Mouse (Mus musculus) megakaryocyte, adult 5-6 weeks (primary cell): ENCODE data around the gene Fmnl2. TPM values are rescaled to one million over a fixed set of nuclear protein-coding genes. Genes with fewer than 3 reads are reported as not detected.

Source experiments
- ATAC-seq: 2 replicates; pipeline ENCODE4 v1.8.0; 2016; ENCODE audit warnings: mild to moderate bottlenecking, inconsistent platforms; ENCODE audit not compliant: poor library complexity, severe bottlenecking
- total RNA-seq, 2 experiments: library from RNA; stranded (forward) in 1 of 2; stranded (reverse) in 1 of 2; fragments of 153-499, 151-499 nt in 1 of 2; fragments of 221-1000, 200-1000 nt in 1 of 2; gene quantifications; 2 replicates each; pipeline versions ENCODE4 v1.2.3 to v1.2.4; 2015 to 2017

The Fmnl2 gene
- total RNA-seq, 2 experiments from 2014 or later, result 8.2 to 11.3 TPM

DNA sequence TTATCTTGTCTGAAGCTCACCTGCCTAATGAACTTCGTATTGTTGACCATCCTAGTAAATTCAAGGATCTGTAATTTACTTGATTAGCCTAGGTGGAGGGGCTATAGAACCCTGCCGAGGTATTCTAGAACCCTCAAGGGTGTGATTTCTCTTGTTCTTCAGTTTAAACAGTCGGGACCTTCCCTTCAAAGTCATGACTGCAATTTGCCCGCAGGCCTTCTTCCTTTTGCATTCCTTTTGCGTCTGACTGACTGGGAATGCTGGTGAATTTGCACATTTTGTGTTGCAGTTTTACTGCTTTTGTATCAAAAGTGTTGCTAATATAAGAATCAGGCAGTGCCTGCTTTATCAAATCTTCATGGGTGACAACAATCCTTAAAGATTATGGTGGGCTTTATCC is 46.9 kb downstream of the Fmnl2 start:
- no peak for ATAC-seq

DNA sequence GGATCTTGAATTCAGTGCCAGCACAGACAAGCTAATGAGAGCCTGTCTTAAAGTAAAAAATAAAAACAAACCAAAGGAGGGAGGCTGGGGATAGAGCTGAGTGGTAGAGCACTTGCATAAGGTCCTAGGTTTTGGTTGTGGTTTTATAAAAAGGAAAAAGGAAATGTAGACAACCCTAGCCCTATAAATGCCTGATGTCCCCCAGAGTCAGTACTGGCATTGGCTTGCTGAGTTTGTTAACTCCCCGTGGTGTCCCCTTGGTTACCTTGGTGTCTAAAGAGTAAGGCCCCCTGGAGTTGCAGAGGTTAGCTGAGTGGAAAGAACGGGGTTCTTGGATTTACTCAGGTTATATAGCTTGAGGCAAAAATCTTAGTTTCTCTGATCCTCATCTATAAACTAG is 55.7 kb downstream of the Fmnl2 start:
- no peak for ATAC-seq

DNA sequence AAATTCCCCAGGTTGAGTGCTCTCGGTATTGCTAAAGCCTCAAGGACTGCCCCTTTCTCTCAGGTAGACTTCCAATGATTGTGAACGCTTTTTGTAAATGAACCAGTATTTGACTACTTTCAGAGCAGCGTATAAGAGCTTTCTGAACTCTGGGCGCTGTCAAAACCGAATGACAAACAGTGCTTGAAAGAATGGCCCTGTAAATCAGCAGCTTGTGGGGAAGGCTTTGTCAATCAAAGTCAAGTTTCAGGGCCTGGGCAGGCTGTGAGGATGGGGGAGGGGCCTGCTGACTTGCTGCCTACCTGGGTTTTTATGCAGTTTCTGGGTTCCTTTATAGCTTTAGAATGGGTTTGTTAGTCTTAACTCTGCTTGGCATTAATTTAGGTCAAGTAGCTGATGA is 56.1 kb downstream of the Fmnl2 start:
- ATAC-seq, result no peak

DNA sequence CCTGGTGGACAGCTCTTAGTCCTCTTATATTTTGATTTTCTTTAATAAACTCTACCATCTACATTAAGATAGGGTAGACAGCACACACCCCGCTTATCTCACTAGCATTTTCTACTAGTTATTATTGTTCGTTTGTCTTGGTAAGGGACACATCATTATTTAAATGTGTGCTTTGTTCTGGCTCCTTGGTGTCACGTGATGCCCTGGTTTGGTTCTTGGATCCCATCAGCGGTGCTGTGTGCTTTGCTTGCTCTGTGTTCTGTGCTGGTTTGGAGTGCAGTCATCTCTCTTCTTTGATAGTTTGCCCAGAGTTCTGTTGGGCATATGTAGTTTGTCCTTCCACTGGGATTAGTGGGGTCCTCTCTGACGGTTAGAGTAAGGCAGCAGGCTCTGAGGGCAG is 57.9 kb downstream of the Fmnl2 start:
- ATAC-seq, result no peak

GRCm38 (mm10) chr2:52918094-52918493 is 60.4 kb downstream of the Fmnl2 start:
- no peak for ATAC-seq

GRCm38 (mm10) chr2:52920701-52921435 is 63.2 kb downstream of the Fmnl2 start:
- no peak for ATAC-seq

DNA sequence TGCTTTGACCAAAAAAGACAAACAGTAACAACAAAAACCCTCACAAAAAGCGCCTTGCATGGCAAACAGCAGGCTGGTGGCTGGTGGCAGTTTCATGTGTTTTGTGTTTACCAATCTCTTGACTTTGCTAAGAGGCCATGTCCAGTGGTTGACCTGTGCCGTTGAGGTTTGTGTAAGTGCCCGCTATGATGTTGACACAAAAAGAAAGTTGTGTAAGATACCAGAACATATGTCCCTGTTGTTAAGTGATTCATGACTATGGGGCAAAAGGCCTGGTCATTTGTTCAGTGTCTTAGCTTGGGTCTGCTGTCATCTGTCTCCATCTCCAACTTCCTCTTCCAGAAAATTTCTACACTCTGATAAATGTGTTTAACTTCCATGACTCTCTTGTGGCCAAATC is 67.4 kb downstream of the Fmnl2 start:
- ATAC-seq, result peak; percentile 93

DNA sequence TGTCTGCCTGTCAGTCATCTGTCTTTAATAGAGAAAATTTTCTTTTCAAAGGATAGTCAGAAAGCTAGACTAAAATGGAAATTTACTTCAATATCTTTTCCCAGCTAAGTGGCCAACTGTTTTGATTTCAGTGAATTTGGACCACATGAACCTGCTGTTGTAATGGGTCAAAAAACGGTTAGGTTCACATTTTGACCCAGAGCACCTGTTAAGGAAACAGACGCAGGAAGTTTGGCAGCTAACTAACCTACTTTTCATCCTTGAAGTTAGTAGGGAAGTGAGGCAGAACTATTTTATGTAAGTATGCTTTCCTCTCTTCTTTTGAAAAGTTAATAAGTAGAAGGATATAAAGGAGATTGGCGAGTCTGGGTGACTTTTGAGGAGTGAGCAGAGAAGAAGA is 69.7 kb downstream of the Fmnl2 start:
- no peak for ATAC-seq

DNA sequence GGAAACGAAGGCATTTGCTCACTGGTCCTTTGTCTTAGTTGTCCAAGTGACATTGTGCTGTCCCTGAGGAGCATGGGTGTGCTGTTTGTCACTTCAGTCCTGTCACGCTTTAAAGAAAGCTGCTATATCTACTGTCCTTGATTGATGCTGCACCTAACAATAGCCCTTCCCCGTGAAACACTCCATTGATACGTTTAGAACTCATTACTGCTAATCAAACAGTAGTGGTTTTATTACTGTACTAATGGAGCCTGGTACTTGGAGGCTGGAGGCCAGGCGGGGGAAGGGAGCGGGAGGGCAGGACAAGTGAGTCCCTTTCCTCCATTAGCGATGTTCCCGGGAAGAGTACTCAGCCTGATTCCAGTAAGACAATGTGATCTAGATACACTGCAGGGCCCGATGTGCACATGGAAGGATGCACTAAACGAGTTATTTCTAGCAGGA is 70.2 kb downstream of the Fmnl2 start:
- ATAC-seq, result no peak

GRCm38 (mm10) chr2:52928401-52928800 is 70.7 kb downstream of the Fmnl2 start:
- ATAC-seq, result no peak

- peak; percentile 71 for ATAC-seq
These were observed 72.6 kb downstream of the Fmnl2 start for GRCm38 (mm10) chr2:52930106-52930868.

DNA sequence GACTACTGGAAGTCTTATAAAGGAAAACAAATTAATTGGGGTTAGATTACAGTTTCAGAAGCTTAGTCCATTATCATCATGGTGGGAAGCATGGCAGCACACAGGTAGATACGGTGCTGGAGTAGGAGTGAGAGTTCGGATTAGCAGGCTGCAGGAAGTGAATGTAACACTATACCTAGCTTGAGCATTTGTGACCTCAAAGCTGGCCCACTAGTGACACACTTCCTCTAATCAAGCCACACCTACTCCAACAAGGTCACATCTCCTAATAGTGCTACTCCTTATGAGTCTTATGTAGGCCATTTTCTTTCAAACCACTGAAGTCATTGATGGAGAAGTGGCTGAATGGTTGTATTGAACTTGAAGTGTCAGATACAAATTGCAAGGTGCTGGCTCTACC is 73.7 kb downstream of the Fmnl2 start:
- peak; percentile 62 for ATAC-seq

DNA sequence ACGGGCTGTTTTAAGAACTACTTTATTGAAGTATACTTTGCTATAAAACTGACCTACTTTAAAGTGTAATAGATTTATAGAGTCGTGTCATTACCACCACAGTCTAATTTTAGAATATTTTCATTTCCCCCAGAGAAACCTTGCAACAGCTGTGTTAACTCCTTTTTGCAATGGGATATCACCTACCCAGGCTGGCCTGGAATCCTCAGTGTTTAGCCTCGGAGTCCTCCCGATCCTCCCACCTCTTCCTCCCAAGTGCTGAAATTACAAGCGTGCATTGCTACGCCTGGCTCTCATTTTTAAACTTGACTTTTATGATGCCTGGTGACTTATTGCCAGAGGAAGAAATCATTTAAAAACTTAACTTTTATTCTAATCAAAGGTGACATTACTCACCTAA is 78.2 kb downstream of the Fmnl2 start:
- no peak for ATAC-seq

DNA sequence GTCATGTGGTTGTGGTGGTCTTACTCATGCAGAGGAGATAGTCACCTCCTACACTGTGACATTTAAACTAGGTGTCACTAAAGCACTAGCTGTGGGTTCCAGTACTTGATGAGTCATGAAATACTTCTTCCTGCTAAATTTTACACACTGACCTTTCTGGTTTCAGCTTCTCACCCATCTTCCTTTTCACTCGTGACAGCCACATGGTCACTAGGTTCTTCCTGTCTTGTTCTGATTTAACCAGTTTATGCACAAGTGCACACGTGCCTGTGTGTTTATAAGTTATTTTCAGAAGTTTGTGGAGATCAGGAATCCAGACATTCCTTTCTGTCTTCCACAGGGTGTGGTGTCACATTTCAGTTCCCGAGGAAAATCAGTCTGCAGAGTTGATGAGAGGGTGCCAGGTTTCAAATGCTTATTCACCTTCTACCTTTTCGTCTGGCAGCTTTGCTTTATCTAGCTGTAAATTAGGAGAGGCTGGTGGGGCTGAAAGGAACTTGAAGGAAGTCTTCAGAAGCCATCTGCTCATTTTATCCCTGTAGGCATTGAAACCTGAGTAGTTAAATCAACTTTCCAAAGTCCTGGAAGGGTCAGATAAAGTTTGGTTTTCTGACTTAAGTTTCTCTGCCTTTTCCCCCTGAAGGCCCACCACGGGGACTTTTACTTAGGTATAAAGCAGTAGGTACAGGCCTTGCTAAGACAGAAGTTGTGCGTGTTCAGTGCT is 80.9 kb downstream of the Fmnl2 start:
- peak; percentile 79 for ATAC-seq

DNA sequence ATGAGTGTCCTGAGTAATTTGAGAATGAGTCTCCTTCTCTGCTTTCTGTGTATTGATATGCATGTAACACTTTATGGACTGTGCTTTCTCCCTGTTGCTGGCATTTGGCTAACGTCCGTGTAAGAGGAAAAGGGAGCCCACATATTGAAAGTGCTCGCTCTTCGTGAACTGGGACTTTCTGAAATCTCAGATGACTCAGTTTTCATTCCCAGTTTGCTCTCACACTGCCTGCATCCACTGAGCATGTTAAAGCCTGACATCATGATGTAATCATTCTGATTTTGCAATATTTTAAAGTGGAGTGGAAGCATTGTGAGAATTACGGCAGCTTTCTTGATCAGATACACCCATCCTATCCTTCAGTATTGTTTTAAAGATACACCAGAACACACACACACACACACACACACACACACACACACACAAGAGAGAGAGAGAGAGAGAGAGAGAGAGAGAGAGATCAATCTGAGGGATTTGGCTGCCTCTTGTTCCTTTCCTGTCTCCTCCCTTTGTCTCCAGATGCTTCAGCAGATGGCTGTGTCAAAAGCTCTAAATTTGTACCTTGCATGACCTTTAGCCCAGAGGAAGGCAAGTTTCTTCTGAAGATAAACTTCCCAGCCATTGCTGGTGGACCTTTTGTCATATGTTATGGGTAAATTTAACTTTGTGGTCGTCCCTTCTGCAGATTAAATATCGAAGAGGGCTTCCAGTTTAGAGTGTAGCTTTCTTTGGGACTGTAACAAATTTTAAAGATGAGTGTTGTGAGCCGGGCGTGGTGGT is 86.2 kb downstream of the Fmnl2 start:
- ATAC-seq, result peak; percentile 77

DNA sequence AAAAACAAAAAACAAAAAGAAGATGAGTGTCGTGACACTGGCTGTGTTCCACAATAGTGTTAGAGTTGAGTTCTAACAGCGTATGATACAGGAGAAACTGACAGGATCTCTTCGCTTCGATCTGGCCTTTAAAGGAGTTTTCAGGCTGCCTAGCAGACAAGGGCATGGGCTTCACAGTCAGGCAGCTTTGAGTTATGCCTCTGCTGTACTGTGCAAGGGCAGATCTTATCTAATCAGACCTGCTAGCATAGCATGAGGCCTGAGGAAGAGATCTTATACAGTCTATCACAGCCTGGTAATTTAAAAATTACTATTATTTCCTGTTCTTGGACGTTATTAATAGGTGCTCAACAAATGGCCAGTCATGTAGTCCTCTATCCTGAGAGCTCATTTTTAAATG is 86.9 kb downstream of the Fmnl2 start:
- ATAC-seq, result no peak

DNA sequence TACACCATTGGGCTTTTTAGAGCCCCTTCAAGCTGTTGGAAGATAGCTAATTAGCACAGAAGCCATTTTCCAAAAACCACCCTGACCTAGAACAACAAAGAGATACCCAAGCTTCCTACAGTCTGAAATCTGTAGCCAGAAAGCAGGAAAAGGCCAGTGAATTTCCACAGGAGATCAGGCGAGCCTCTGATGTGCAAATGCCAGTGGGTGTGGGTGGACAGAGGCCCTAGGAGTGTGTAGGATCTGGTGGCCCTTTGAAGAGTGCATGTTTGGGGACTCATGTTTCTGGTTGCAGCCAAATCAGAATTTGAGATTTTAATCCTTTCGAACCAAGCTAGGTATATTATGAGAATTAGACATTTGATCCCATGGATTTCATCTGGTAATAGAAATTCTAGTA is 88.4 kb downstream of the Fmnl2 start:
- ATAC-seq, result no peak

DNA sequence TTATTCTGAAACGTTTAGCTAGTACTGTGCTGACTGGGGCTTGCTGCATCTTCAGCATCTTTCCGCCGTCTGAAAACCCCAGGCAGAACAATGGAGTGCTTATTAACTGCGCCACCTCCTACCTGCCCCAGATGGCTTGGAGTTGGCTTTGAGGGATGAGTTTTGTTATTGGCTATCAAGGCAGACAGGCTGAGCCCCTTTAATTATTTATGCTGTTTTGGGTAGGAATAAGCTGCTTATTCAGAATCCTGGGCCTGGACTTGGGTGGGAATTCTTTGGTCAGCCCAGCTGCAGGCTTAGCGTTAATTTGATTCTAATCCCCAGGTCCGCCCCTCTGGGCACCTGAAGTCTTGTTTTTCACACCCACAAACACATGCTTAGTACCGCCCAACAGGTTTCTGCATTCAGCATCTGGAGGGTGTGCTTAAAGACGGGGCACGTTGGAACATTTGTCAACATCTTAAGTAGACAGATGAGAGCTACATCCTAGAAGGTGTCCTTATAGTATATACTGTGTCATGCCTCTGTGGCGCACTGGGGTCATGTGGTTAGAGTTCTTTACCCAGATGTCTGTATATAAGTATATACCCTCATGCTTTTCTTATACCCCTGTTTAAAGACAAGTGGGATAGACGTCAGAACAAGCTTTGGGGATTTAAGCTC is 89.0 kb downstream of the Fmnl2 start:
- ATAC-seq, result no peak

DNA sequence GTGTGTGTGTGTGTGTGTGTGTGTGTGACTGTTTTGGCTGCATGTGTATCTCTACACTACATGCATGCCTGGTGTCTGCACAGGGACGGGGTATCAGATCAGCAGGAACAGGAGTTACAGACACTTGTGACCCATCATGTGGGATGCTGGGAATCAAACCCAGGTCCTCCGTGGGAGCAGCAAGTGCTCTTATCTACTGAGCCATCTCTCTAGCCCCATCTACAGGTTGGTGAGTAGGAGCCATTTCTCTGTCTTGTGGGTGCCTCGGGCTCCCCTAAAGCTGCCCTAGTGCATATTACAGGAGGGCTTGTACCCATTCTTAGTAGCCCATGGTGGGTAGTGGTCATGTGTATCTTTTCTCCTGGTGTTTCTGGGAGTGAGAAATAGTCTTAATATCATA is 90.7 kb downstream of the Fmnl2 start:
- ATAC-seq, result no peak

GRCm38 (mm10) chr2:52949556-52949955 is 91.9 kb downstream of the Fmnl2 start:
- ATAC-seq, result no peak
